Mouse (Mus musculus) urinary bladder, postnatal 36 days (tissue): ENCODE measurements at regions not wholly inside any gene's neighbourhood (a gene's known extent, or its start where the extent isn't known, plus 50 kb on each side); places are given as distances from the start of the nearest gene placed in this dataset.
"Not testable (repeated sequence)": the region's sequence is repeated elsewhere in the genome, so short reads cannot be mapped to it uniquely, and the experiment has no call there.

Experiments
- DNase-seq, 2 experiments: peaks; one replicate each; pipeline ENCODE4 v3.0.0; 2022; ENCODE audit warnings: low spot score in 2 of 2, mixed read lengths in 1 of 2

DNA sequence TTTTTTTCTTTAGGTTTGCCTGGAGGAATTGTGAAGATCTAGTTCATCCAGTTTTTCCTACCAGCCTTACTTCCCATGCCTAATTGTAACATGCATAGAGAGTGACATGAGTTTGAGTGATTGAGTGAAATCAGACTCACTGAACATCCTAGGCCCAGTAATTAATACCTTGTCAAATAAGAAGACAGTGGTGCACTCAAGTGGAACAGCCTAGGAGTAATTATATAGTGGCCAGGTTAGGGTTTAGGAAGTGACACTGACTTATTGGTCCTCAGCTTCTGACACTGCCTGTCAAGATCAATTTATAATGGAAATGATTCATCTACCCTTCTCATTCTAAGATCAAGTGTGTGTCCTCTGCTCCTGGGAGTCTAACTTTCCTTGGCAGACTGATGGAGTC lies 250.8 kb downstream of the Tpbg start:
- DNase-seq: no peak

DNA sequence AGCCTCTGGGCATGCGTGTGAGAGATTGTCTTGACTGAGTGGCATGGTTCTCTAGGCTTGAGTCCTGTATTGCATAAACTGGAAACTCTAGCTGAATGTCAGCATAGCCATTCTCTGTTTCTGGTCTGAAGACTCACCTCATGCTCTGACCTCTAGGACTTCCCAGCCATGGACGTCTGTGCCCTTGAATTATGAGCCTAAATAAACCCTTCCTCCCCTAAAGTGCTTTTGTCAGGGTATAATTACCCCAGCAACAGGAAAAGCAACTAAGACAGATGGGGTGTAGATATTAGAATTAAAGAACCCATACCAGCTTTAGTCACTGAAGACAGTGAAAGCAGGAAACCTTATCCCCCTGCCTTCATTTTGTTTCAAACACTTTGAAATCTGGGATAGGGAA lies 253.3 kb downstream of the Tpbg start:
- DNase-seq: no peak

- no peak for DNase-seq
Observed at GRCm38 (mm10) chr9:86096246-86096645, 254.1 kb downstream of the Tpbg start.

DNA sequence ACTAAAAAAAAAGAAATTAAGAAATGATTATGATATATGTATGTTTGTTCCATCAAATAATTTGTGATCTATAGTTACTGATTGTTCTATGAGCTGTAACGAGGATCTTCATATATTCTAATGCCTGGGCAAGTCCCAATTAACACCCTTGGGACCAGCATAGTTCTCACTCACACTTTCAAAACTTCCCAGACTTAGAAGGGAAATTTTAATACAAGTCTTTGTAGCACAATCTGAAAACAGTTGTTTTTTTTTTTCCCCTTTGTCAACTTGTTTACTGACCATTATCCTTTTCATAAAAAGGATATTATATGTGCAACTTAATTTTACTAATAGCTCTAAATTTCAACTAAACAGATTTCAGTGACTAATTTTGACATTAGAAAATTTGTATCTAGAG lies 257.1 kb downstream of the Tpbg start:
- DNase-seq: no peak

DNA sequence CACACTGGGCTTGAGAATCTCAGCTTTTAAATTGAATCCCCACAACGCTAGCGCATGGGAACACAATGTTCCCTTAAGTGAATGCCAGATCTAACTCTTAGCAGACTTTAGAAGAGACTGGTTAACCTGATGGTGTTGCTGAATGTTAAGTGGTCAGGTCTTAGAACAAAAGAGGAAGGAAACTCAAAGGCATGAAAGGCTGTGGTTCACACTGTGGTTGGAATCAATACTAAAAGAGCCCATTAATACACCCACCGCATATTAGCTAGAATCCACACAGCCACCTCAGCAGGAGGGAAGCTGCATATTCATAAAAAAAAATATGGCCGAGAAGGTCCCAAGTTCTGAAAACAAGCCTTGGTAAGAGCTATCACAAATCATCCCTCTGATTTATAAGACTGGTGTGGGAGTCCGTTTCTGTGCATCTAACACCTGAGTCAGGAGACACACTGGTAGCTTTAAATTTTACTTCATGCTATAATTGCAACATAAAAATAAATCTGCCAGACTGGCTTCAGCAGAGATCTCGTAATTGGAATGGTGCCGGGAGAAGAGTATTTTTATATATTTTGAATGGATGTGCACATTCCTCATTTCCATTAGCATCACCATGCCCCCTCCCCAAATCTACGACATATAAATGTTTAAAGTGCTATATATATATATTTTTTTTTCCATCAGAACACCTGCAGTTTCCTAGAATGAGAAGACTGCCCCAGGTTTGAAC lies 259.3 kb downstream of the Tpbg start:
- DNase-seq: no peak

- DNase-seq: no peak
Observed at GRCm38 (mm10) chr9:86103607-86104006, 261.4 kb downstream of the Tpbg start.

DNA sequence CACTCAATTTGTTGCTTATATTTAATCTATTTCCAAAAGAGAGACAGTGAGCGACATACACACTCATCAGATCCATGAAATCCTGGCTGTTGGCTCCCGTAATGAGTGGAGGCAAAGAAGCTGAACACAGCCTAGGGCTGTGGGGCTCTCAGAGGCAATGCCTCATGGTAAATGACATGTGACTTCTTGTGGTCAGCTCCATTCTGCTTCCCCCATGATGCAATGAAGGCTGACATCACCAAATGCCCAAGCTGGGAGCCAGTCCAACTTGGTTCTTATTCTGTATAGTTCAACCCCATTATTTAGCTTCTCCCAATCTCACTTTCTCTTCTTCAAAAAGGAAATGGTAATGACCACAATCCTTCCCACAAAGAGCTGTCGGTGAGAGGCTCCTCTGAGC lies 262.5 kb downstream of the Tpbg start:
- no peak for DNase-seq

DNA sequence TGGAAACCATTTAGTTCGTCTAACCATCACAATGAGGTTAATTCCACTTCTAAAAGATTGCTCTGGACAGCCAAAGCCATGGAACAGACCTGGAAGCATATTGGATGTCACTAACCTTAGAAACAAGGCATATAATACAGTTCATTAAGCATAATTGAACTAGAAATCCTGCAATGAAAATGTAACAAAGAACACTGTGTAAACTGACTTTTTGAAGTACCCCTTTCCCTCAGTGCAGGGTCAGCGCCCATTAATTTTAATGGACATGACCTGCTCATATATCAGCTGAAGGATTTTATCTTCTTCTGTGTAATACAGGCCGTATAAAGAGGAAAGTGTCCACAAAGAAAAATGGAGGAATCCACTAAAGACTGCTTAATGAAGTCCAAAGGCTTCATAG lies 263.7 kb downstream of the Tpbg start:
- DNase-seq: no peak

GRCm38 (mm10) chr9:86109906-86110305 lies 267.7 kb downstream of the Tpbg start:
- DNase-seq: no peak

DNA sequence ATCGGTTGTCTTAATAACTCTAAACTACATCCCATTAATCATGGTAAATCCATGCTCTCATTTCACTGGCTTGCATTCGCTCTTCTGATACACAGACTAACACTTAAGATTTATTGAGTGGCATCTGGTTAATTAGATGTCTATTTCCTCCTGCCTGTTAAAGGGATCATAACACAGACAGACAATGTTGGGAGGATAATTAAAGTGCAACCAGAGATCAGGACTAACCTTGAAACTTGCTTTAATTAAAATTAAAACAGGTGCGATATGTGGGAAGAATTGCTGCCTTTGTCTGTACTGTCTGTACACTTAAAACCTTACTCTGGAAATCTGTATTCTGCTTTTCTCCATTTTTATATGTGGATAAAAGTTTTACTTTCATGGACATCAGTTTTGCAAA lies 277.2 kb downstream of the Tpbg start:
- no peak for DNase-seq

GRCm38 (mm10) chr9:86135617-86136016 lies 293.4 kb downstream of the Tpbg start:
- DNase-seq: not testable (repeated sequence)

DNA sequence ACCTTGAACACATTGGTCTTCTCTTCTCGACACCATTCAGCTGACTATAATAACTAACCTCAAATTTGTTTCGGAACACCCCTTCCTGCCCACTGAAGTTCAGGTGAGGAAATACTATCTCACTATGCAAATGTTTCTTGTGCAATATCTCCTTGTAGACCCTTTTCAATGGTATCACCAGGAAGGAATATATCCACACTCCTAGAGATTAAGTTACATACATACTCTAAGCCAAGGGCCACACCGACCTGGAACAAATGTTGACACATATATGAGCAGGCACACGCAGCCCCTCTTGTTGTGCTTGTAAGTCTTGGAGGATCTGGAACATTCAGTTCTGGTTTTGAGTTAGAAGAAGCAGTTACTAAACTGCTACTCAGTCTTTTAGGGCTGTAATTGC lies 303.7 kb downstream of the Tpbg start:
- no peak for DNase-seq

DNA sequence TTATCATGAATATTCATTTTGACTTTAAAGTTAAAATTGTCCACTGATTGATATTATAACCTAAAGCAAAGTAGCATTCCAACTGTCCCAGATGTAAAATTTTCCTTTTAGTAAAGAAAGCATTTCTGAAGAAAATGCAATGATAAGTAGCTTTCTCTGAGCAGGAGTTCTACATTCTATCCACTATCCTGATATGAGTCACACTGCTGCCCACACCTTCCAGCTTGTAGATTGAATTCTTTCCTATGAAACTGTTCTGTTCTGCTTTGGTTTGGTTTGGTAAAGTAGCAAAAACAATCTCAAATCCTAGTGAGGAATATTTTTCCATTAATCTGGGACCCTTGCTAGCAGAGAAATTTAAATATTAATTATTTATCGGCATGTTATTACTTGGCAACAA lies 304.4 kb downstream of the Ube2cbp start:
- DNase-seq: no peak

GRCm38 (mm10) chr9:86166362-86167067 lies 298.2 kb downstream of the Ube2cbp start:
- DNase-seq: no peak

- no peak for DNase-seq
Observed at GRCm38 (mm10) chr9:86170756-86171155, 294.0 kb downstream of the Ube2cbp start.

DNA sequence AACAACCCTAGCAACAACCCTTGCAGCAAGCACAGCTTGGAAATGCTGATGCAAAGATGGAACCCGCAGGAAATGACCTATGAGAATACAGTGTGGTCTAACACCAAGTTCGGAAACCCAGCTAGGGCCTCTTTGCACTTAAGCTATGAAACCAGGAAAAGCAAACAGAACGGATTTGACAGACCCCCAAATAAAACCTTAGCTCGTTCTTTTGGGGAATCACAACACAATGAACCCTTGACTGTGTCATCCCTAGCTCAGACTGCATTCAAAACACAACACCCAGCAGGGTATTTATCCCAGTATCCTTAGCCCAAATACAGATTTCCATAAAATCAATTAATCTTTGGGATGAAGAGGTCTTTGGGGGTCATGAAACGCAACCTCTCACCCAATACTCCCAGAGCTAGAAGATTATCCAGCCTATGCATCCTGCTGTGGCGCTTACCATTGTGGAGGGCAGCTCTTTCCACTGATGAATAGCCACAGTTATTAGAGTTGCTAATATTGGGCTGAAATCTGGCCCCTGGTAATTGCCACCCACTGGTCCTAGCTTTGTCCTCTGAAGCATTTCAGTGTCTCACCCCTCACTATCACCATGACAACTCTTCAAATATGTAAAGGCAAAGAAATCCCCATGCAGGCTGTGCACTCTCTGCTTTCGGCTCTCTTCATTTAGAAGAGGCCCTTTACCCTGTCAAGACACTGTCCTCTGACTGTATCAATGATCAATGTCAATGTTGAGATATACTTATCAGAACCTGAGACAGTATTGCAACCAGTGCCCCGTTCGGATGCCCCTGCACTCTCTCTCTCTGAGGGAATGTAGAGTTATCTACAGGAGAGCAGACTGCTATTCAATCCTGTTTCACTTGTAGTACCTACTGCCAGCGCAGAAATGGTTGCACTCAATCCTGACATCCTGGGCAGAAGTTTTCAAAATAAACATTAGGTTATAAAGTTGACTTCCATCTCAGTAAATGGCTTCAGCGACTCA lies 277.7 kb downstream of the Ube2cbp start:
- DNase-seq: no peak

DNA sequence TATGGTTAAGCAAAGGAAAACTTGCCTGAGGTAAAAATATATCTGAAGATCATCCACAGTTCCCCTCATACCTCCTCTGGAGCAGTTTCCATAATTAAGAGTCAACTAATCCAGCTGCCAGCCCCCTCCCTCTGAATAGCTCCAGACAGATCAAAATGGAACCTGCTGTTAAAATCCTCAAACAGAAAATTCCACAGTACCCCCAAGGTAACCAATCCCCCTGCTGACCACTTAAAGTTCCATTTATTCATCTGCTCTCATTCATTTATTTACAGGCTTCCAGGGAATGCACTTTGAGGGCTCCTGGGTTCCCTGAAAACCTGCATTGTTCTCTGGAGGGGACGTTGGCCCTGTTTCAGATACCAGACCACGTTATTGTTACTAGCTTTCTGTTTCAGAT lies 275.9 kb downstream of the Ube2cbp start:
- no peak for DNase-seq

DNA sequence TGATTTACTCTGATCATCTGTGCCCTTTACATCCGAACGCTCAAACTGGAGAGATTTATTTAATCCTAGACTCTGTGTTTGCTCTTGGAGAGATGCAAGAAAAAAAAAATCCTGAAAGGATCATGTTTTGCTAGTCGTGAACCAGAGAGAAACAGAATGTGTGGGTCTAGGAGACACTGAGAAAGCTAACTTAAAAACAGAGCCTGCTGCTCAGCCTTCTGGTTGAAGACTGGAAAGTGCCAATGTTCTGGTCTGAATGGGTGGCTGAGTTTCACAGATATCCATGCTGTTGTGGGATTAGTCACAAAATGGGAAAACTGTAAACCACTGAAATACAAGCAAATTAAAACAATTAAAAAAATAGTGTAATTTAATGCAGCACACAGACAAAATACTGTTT lies 259.7 kb downstream of the Ube2cbp start:
- no peak for DNase-seq

- no peak for DNase-seq
Observed at GRCm38 (mm10) chr9:86208334-86208925, 256.3 kb downstream of the Ube2cbp start.

DNA sequence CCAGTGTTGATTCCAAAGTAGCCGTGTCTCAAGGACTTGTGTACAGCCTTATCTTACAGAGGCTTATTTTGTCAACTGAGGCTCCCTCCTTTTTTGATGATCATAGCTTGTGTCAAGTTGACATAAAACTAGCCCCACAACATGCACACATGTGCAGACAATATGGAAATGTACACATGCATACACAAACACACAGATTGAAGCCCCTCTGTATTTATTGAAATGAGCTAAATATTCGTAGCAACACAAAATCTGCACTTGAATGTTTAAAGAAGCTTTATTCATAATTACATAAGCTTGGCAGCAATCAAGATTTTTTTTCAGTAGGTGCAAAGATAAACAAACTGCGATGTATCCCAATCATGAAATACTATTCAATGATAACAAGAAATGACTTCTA lies 253.5 kb downstream of the Ube2cbp start:
- no peak for DNase-seq

GRCm38 (mm10) chr9:86219669-86220068 lies 245.1 kb downstream of the Ube2cbp start:
- DNase-seq: no peak

GRCm38 (mm10) chr9:86224530-86224929 lies 240.2 kb downstream of the Ube2cbp start:
- DNase-seq: no peak
